Mouse (Mus musculus): ENCODE results near the gene Ccnl1.

- TF ChIP-seq POLR2A (IDR thresholded peaks at IDR 0.05; ENCODE audit: extremely low read depth, insufficient read depth, low read length), result no peak
- no peak for TF ChIP-seq CTCF (IDR thresholded peaks at IDR 0.05; ENCODE audit: low read depth, low read length)
Measured at GRCm38 (mm10) chr3:65927101-65927501, 30.9 kb downstream of the Ccnl1 start.
